Mouse (Mus musculus) hindbrain, postnatal 0 days (tissue): ENCODE results near the gene Ttll11. TPM values are rescaled to one million over a fixed set of nuclear protein-coding genes. Genes with fewer than 3 reads are reported as not detected.

Experiments
- ATAC-seq: fragments of 200-750 bp; cut with Nextera tagmentation; 2 replicates; pipeline ENCODE4 v1.8.0; 2017; ENCODE audit warnings: mild to moderate bottlenecking, moderate TSS enrichment, moderate library complexity
- DNase-seq: peaks from one replicate; pipeline ENCODE4 v3.0.0-alpha.2; 2015; ENCODE audit warnings: low spot score
- H3K27ac ChIP-seq: fragments of 300-500 bp; sonication (generic); 2 replicates; pipeline ENCODE4 v1.5.1; 2014; ENCODE audit warnings: mild to moderate bottlenecking
- H3K27me3 ChIP-seq: fragments of 300-500 bp; sonication (generic); 2 replicates; pipeline ENCODE4 v1.6.1; 2014; ENCODE audit warnings: low read length, mixed read lengths; ENCODE audit not compliant: insufficient read depth
- H3K36me3 ChIP-seq: fragments of 300-500 bp; sonication (generic); 2 replicates; pipeline ENCODE4 v1.6.1; 2014; ENCODE audit warnings: low read length, mixed read lengths; ENCODE audit not compliant: insufficient read depth
- H3K4me1 ChIP-seq: fragments of 300-500 bp; sonication (generic); 2 replicates; pipeline ENCODE4 v1.6.1; 2014; ENCODE audit warnings: antibody characterized with exemption, low read length, mixed read lengths; ENCODE audit not compliant: insufficient read depth
- H3K4me2 ChIP-seq: fragments of 300-500 bp; sonication (generic); 2 replicates; pipeline ENCODE4 v1.6.1; 2014; ENCODE audit warnings: low read depth, mild to moderate bottlenecking, low read length, moderate library complexity, mixed read lengths
- H3K4me3 ChIP-seq: fragments of 300-500 bp; sonication (generic); 2 replicates; pipeline ENCODE4 v1.5.1; 2014; ENCODE audit warnings: low read length
- H3K9ac ChIP-seq: fragments of 300-500 bp; sonication (generic); replicated peaks from 2 replicates; pipeline ENCODE4 v1.6.1; 2014; ENCODE audit warnings: mild to moderate bottlenecking, low read length, moderate library complexity, mixed read lengths
- H3K9me3 ChIP-seq: fragments of 300-500 bp; sonication (generic); 2 replicates; pipeline ENCODE4 v1.6.1; 2016; ENCODE audit warnings: low read length, mixed read lengths
- CTCF ChIP-seq: IDR thresholded peaks from 2 replicates; pipeline ENCODE4 v1.5.1; 2016; ENCODE audit warnings: antibody characterized with exemption, control low read depth, low read depth
- WGBS: fragments of 180-500 bp; shearing (Covaris S2); extraction: QIAGEN DNeasy Blood & Tissue Kit; methylation state at CpG from one replicate; pipeline ENCODE4 v1.1.7; 2014; 5-methylcytosine and 5-hydroxymethylcytosine counted together
- polyA plus RNA-seq: library from polyadenylated mRNA; unstranded; fragments of >200 nt; fragmentation: Nextera tagmentation; extraction: Ambion mirVana; gene quantifications from 2 replicates; pipeline ENCODE4 v1.2.1, GENCODE M21; 2015
- total RNA-seq: library from RNA; depleted of rRNA; stranded (reverse); fragments of >200 nt; gene quantifications from 2 replicates; pipeline ENCODE4 v1.2.3, GENCODE M21; 2014

Ttll11 gene
- total and polyA plus RNA-seq, 2 experiments from 2014 or later = 5.8 to 8.2 TPM

- ATAC-seq = peak; percentile 48
- no peak for TF ChIP-seq CTCF
- no peak overlapping the region for H3K4me2 ChIP-seq
- DNase-seq = peak; percentile 34
- H3K9me3 ChIP-seq = 0 out of 2 replicates have a peak, but pooled peaks cover 4% of the 10 kb centered on the region
- no peak overlapping the region for H3K4me3 ChIP-seq
- no peak overlapping the region for H3K27ac ChIP-seq
- H3K27me3 ChIP-seq = no peaks in the 10 kb centered on the region
- 41% methylated on average over 16 of the region's 16 CpGs for WGBS
- no peaks in the 10 kb centered on the region for H3K36me3 ChIP-seq
- 0 out of 2 replicates have a peak, but pooled peaks cover 5% of the 10 kb centered on the region for H3K4me1 ChIP-seq
- no peak overlapping the region for H3K9ac ChIP-seq
Observed at GRCm38 (mm10) chr2:35952187-35952958, 27.3 kb downstream of the Ttll11 start.

GRCm38 (mm10) chr2:35944896-35945295 is 34.8 kb downstream of the Ttll11 start:
- H3K4me3 ChIP-seq = no peak overlapping the region
- H3K9ac ChIP-seq = no peak overlapping the region
- H3K4me2 ChIP-seq = no peak overlapping the region
- no peaks in the 10 kb centered on the region for H3K36me3 ChIP-seq
- 61% methylated on average over 4 of the region's 4 CpGs for WGBS
- ATAC-seq (no peak), DNase-seq (no peak)
- TF ChIP-seq CTCF = no peak
- H3K9me3 ChIP-seq = 0 out of 2 replicates have a peak, but pooled peaks cover 4% of the 10 kb centered on the region
- H3K4me1 ChIP-seq = no peaks in the 10 kb centered on the region
- no peaks in the 10 kb centered on the region for H3K27me3 ChIP-seq
- no peak overlapping the region for H3K27ac ChIP-seq

- Histone ChIP-seq H3K36me3 (no peaks in the 10 kb centered on the region), H3K9ac (no peak overlapping the region), H3K9me3 (no peaks in the 10 kb centered on the region), H3K4me1 (no peaks in the 10 kb centered on the region), H3K4me3 (no peak overlapping the region), H3K27me3 (no peaks in the 10 kb centered on the region), H3K4me2 (no peak overlapping the region), H3K27ac (no peak overlapping the region)
- DNase-seq = no peak
- ATAC-seq = no peak
- TF ChIP-seq CTCF = no peak
- 67% methylated on average over 9 of the region's 9 CpGs for WGBS
Observed at GRCm38 (mm10) chr2:35942960-35943359, 36.8 kb downstream of the Ttll11 start.

DNA sequence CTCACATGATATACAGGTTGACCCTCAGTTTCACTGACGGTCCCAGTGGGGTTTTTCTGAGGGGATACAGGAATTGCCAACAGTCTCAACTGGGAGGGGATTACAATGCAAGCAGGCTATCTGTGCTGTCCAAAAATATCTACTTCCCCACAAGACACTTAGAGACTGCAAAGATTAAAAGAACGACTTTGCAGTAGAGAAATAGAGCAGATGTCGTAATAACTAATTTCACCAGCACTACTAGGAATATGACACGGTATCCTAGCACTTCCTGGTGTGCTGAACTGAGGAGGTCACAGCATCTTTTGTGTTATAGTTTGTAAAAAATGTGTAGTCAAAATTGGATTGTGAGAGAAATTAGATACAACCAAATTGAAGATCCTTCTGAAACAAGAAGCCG is 44.7 kb downstream of the Ttll11 start:
- 74% methylated on average over 5 of the region's 5 CpGs for WGBS
- DNase-seq = no peak

GRCm38 (mm10) chr2:35933116-35933515 is 46.6 kb downstream of the Ttll11 start:
- Histone ChIP-seq H3K4me2 (no peak overlapping the region), H3K27ac (no peak overlapping the region), H3K4me3 (no peak overlapping the region), H3K9me3 (no peaks in the 10 kb centered on the region), H3K4me1 (no peaks in the 10 kb centered on the region), H3K27me3 (no peaks in the 10 kb centered on the region), H3K9ac (no peak overlapping the region), H3K36me3 (no peaks in the 10 kb centered on the region)
- WGBS = 95% methylated on average over 13 of the region's 13 CpGs
- no peak for ATAC-seq
- TF ChIP-seq CTCF = no peak
- no peak for DNase-seq

More for the DNA sequence above, 44.7 kb downstream of the Ttll11 start:
- H3K36me3 ChIP-seq = no peaks in the 10 kb centered on the region
- no peak overlapping the region for H3K9ac ChIP-seq
- no peak overlapping the region for H3K4me3 ChIP-seq
- ATAC-seq = no peak
- no peaks in the 10 kb centered on the region for H3K27me3 ChIP-seq
- no peak overlapping the region for H3K27ac ChIP-seq
- H3K9me3 ChIP-seq = no peaks in the 10 kb centered on the region
- H3K4me2 ChIP-seq = no peak overlapping the region
- H3K4me1 ChIP-seq = no peaks in the 10 kb centered on the region
- no peak for TF ChIP-seq CTCF

DNA sequence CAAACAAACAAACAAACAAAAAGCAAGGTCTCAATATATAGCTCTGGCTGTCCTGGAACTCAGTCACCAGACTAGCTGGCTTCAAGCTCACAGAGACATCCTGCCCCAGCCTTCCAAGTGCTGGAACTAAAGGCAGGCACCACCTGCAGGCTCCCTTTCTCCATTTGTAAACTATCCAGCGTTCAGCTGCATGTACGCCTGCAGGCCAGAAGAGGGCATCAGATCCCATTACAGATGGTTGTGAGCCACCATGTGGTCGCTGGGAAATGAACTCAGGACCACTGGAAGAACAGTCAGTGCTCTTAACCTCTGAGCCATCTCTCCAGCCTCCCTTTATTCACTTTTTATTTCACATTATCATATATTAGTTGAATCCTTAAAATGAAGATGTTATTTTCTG is 48.1 kb downstream of the Ttll11 start:
- H3K27me3 ChIP-seq = no peaks in the 10 kb centered on the region
- H3K4me2 ChIP-seq = no peak overlapping the region
- H3K4me3 ChIP-seq = no peak overlapping the region
- ATAC-seq = no peak
- no peaks in the 10 kb centered on the region for H3K4me1 ChIP-seq
- DNase-seq = no peak
- H3K36me3 ChIP-seq = no peaks in the 10 kb centered on the region
- no peak overlapping the region for H3K9ac ChIP-seq
- H3K9me3 ChIP-seq = no peaks in the 10 kb centered on the region
- peak; percentile 43 for TF ChIP-seq CTCF
- no peak overlapping the region for H3K27ac ChIP-seq
- 69% methylated on average over 3 of the region's 3 CpGs for WGBS

- no peak overlapping the region for H3K27ac ChIP-seq
- H3K9me3 ChIP-seq = no peaks in the 10 kb centered on the region
- 31% methylated on average over 11 of the region's 11 CpGs for WGBS
- DNase-seq (peak; percentile 92), ATAC-seq (peak; percentile 63)
- H3K4me2 ChIP-seq = no peak overlapping the region
- no peaks in the 10 kb centered on the region for H3K27me3 ChIP-seq
- H3K9ac ChIP-seq = no peak overlapping the region
- H3K36me3 ChIP-seq = no peaks in the 10 kb centered on the region
- peak; percentile 88 for TF ChIP-seq CTCF
- no peak overlapping the region for H3K4me3 ChIP-seq
- H3K4me1 ChIP-seq = no peaks in the 10 kb centered on the region
Observed at GRCm38 (mm10) chr2:35930498-35931149, 49.1 kb downstream of the Ttll11 start.
